Mouse (Mus musculus) urinary bladder, adult 2 months (tissue): ENCODE data around the gene Mrpl4. TPM values are rescaled to one million over a fixed set of nuclear protein-coding genes. Genes with fewer than 3 reads are reported as not detected.
"Not testable (repeated sequence)": the region's sequence is repeated elsewhere in the genome, so short reads cannot be mapped to it uniquely, and the experiment has no call there.

Experiments
- DNase-seq: peaks from one replicate; pipeline ENCODE4 v3.0.0; 2022; ENCODE audit warnings: low spot score
- polyA plus RNA-seq: library from polyadenylated mRNA; depleted of rRNA; stranded (reverse); fragments of >200 nt; gene quantifications from 2 replicates; pipeline ENCODE4 v1.2.3, GENCODE M21; 2012; rRNA removed

Mrpl4 gene
- polyA plus RNA-seq, 1 experiment, result 78.8 TPM

DNA sequence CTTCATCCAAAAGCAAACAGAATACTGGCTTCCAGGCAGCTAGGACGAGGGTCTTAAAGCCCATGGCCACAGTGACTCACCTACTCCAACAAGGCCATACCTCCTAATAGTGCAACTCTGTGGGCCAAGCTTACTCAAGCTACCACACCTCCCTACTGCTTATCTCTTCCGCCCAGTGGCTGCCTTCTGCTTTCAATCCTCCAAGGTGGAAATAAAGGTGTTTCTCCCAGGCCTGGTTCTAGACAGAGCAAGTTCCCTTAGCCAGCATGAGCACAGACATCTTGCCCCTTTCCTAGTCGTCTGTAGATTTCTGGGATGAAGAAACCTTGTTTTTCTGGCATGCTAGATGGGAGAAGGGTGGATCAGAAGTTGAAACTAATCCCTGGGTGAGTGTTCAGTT lies 37.2 kb downstream of the Mrpl4 start:
- no peak for DNase-seq

DNA sequence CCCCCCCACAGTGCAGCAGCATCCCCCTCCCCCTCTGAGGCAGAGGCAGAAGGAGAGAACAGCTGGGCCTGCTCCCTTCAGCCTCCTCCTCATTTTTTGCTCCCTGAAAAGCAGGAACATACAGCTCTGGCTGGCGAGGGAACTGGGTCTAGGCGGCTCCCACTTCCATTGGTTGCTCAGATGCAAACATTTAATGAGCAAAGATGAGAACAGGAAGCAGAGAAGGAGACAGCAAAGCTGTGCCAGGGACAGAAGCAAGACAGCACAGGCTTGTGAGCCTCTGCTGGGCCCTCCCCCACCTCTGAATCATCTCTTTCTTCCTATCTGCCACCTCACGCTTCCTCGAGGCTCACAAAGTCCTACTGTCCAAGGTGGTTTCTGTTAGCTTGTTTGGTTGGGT lies 38.8 kb downstream of the Mrpl4 start:
- no peak for DNase-seq

DNA sequence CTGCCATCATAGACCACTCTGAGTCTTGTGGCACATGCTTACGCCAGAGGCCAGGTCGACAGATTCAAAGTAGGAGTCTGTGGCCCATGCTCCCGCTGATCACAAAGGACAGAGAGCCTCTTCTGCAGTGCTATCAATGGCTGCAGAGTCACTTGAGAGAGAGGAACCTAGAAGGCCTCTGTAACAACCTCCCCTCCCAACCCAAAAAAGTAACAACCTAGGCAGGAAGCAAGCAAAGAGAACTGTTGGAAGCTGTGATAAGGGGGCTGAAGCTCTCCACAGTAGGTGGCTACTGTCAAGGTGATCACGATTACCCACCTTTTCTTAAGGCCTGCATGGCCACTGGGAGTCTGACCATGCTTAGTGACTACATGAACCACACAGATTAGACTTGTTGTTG lies 41.0 kb downstream of the Mrpl4 start:
- no peak for DNase-seq

DNA sequence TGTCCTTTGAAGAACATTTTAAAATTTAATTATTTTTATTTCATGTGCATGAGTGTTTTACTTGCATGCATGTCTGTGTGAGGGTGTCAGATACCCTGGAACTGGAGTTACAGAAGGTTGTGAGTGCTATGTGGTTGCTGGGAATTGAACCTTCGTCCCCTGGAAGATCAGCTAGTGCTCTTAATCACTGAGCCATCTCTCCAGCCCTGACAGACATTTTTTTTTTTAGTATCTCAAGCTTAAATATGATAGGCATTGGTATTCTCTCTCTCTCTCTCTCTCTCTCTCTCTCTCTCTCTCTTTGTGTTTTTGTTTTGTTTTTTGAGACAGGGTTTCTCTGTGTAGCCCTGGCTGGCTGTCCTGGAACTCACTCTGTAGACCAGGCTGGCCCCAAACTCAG lies 42.2 kb downstream of the Mrpl4 start:
- DNase-seq, result not testable (repeated sequence)

DNA sequence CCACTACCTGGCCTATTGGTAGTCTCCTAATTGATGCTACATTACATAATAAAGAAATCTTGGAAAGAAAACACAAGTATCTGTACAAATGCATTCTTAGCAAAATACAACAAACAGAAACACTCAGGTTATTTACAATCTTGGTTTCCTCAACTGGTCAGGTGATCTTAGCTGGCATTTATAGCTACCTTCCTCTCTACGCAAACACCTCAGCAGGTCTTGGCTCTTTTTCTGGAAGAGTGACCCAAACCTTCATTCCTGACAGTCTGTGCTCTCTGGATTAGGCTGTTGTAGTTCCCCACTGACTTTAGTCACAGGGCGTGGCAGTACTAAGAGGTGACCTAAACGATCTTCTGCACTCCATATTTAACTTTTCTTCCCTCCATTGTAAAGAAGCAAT lies 42.7 kb downstream of the Mrpl4 start:
- DNase-seq, result no peak

DNA sequence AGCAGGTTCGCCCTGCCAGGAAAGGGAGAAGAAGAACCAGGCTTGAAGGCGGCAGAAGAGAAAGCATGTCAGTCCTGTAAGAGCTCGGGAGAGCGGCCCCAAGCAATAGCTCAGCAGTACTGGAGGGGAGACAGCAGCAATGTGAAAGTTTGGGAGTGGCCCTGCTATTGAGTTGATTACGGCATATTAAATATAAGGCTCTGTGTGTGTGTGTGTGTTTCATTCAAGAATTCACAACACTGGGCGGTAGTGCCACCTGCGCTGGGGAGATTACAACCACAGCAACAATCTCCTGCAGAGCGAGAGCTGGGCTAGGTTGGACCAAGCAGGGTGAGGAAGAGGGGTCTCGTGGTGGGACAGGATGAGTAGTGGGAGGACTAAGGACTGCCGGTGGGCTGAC lies 49.0 kb downstream of the Mrpl4 start:
- no peak for DNase-seq

Other genes starting within 250 kb of the Mrpl4 start
- gene Col5a3, start 187.7 kb upstream of the Mrpl4 start, polyA plus RNA-seq, result 13.5 and 14.3 TPM in 2 replicates
- gene Rdh8, start 184.2 kb upstream of the Mrpl4 start, polyA plus RNA-seq, result not detected in 2 replicates
- gene A230050P20Rik, start 134.1 kb upstream of the Mrpl4 start, polyA plus RNA-seq, result 59.3 and 71.9 TPM in 2 replicates
- 6.8 and 7.0 TPM in 2 replicates for gene Angptl6, start 123.0 kb upstream of the Mrpl4 start, polyA plus RNA-seq
- 38.7 and 59.6 TPM in 2 replicates for gene Ppan, start 114.6 kb upstream of the Mrpl4 start, polyA plus RNA-seq
- 136 and 141 TPM in 2 replicates for gene Eif3g, start 104.1 kb upstream of the Mrpl4 start, polyA plus RNA-seq
- 19.1 and 19.7 TPM in 2 replicates for gene Dnmt1, start 42.9 kb upstream of the Mrpl4 start, polyA plus RNA-seq
- 11.6 and 11.7 TPM in 2 replicates for gene S1pr2, start 26.0 kb upstream of the Mrpl4 start, polyA plus RNA-seq
- 27.4 and 28.7 TPM in 2 replicates for gene Icam1, start 13.2 kb downstream of the Mrpl4 start, polyA plus RNA-seq
- 1.1 and 1.5 TPM in 2 replicates for gene Icam4, start 26.6 kb downstream of the Mrpl4 start, polyA plus RNA-seq
- 1.2 TPM in 2 replicates for gene Icam5, start 29.3 kb downstream of the Mrpl4 start, polyA plus RNA-seq
- gene Zglp1, start 64.4 kb downstream of the Mrpl4 start, polyA plus RNA-seq, result 0.43 TPM in 1 of 2 replicates, not detected in the other
- 0.80 and 0.94 TPM in 2 replicates for gene Gm49373, start 70.4 kb downstream of the Mrpl4 start, polyA plus RNA-seq
- 51.2 and 63.1 TPM in 2 replicates for gene Fdx1l, start 70.9 kb downstream of the Mrpl4 start, polyA plus RNA-seq
- gene Gm38431, start 89.3 kb downstream of the Mrpl4 start, polyA plus RNA-seq, result 1.3 and 1.8 TPM in 2 replicates
- gene Raver1, start 89.3 kb downstream of the Mrpl4 start, polyA plus RNA-seq, result 24.2 and 33.2 TPM in 2 replicates
- 23.9 and 28.5 TPM in 2 replicates for gene Tyk2, start 128.5 kb downstream of the Mrpl4 start, polyA plus RNA-seq
- gene Cdc37, start 147.2 kb downstream of the Mrpl4 start, polyA plus RNA-seq, result 198 and 211 TPM in 2 replicates
- 8.3 and 11.6 TPM in 2 replicates for gene Pde4a, start 163.0 kb downstream of the Mrpl4 start, polyA plus RNA-seq
- gene Keap1, start 236.6 kb downstream of the Mrpl4 start, polyA plus RNA-seq, result 36.8 and 38.7 TPM in 2 replicates
- gene S1pr5, start 245.7 kb downstream of the Mrpl4 start, polyA plus RNA-seq, result 0.32 and 0.47 TPM in 2 replicates